Mouse (Mus musculus): ENCODE results near the gene Wdr26. TPM values are rescaled to one million over a fixed set of nuclear protein-coding genes. Genes with fewer than 3 reads are reported as not detected.

The Wdr26 gene
- polyA plus RNA-seq, 1 experiment: 19.6 TPM

DNA sequence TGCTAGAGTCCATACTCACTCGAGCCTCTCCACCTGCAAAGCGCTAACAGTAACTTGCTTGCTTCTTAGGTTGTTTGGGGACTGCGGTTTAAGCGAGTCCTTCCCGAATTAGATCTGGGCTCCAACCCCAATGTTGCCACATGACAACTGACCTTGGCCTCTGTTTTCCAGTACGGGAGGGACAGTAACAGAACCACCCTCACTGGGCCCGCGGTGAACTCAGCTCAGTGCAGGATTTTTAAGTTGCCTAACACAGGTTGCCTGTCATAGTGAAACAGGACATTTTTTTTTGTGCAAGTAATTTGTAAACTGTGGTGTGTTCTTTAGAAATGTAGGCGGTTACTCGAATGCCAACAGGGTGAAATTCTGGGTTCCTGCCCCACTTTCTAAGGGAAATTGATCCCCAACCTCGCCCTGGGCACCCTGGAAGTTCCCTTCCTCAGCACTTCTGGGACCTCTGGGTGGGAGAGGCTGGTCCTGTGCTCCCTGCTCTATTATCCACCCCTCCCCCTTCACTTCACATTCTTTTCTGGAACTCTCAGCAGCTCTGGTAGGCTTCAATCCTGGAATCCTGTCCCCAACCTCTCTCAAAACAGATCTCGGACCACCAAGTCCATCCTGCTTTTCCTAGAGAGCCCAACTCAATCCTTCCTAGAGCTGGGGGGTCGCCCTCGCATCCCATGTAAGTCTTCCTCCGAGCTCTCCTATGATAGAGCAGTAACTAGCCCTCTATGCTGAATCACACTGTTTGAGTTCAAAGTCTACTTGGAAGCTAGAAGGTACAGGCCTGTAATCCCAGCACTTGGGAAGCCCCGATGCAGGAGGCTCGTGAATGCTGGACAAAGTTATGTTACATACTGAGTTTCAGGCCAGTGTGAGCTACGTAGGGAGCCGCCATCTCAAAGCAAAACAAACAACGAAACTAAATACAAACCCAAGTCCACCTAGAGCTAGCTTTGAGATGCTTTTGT, 46.1 kb upstream of the Wdr26 start:
- H3K4me3 ChIP-seq (ENCODE audit: low read depth, low read length): peak overlapping the region; percentile 59; the same call in 1 of the 2 replicates
- 21% methylated on average over 20 of the region's 20 CpGs for WGBS

DNA sequence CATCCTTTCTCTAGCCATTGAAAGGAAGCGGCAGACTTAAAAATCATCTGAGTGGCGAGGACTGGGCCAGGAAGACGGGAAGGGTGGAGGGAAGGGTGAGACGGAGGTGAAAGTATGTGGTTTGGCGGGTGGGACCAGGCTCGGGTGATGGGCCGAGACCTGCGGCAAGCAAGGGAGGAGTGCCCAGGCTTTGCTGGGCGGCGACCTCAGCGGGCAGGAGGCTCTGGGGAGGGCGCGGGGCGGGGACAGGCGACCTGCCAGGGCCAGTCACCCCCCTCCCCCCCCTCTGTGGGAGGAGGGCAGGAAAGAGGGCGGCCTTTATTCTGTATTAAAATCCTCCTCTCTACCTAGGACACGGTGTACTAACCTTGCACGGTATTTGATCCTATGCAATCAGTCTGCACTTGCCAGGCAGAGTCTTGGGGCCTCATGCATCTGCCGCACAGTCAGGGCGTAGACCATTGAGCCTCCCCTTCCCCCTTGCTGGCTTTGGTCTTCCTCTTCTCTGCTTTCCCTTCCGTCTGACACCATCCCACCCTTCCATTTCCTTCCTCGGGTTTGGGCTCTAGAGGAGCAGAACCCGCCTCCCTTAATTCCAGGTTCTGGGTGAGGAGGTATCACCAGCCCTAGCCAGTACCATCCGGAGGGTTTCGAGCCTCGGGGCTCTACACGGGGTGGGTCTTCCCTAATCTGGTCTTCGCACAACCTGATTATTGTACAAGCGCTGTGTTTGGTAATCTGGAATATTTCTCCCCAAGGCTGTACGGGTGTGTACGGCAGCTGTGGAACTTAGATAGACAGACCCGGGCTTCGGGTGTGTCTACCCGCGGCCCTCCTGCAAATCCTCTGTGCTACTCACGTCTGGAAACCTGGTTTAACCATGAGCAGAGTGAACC, 45.1 kb upstream of the Wdr26 start:
- TF ChIP-seq CTCF (IDR thresholded peaks at IDR 0.05; ENCODE audit: extremely low read depth, insufficient read length, insufficient replicate concordance, low read depth, low read length) (no peak), POLR2A (IDR thresholded peaks at IDR 0.05; ENCODE audit: low read depth, low read length) (no peak)
- Histone ChIP-seq H3K27me3 (ENCODE audit: control insufficient read depth, insufficient read depth, low read length) (no peaks in the 10 kb centered on the region), H3K4me3 (ENCODE audit: low read depth, low read length) (peak overlapping the region; percentile 59), H3K36me3 (ENCODE audit: control insufficient read depth, insufficient read depth, low read length) (no peaks in the 10 kb centered on the region), H3K4me1 (ENCODE audit: control insufficient read depth, insufficient read depth, insufficient read length, low read length) (peaks cover 27% of the 10 kb centered on the region), H3K27ac (ENCODE audit: insufficient read depth, low read depth, low read length) (peak overlapping the region; percentile 69)
- 6% methylated on average over 36 of the region's 36 CpGs for WGBS

More for the DNA sequence above, 46.1 kb upstream of the Wdr26 start:
- peak overlapping the region; percentile 69 for H3K27ac ChIP-seq (ENCODE audit: insufficient read depth, low read depth, low read length)
- TF ChIP-seq CTCF (IDR thresholded peaks at IDR 0.05; ENCODE audit: extremely low read depth, insufficient read length, insufficient replicate concordance, low read depth, low read length): no peak
- TF ChIP-seq POLR2A (IDR thresholded peaks at IDR 0.05; ENCODE audit: low read depth, low read length): no peak
- peaks cover 27% of the 10 kb centered on the region for H3K4me1 ChIP-seq (ENCODE audit: control insufficient read depth, insufficient read depth, insufficient read length, low read length)
- no peaks in the 10 kb centered on the region for H3K27me3 ChIP-seq (ENCODE audit: control insufficient read depth, insufficient read depth, low read length)
- no peaks in the 10 kb centered on the region for H3K36me3 ChIP-seq (ENCODE audit: control insufficient read depth, insufficient read depth, low read length)

DNA sequence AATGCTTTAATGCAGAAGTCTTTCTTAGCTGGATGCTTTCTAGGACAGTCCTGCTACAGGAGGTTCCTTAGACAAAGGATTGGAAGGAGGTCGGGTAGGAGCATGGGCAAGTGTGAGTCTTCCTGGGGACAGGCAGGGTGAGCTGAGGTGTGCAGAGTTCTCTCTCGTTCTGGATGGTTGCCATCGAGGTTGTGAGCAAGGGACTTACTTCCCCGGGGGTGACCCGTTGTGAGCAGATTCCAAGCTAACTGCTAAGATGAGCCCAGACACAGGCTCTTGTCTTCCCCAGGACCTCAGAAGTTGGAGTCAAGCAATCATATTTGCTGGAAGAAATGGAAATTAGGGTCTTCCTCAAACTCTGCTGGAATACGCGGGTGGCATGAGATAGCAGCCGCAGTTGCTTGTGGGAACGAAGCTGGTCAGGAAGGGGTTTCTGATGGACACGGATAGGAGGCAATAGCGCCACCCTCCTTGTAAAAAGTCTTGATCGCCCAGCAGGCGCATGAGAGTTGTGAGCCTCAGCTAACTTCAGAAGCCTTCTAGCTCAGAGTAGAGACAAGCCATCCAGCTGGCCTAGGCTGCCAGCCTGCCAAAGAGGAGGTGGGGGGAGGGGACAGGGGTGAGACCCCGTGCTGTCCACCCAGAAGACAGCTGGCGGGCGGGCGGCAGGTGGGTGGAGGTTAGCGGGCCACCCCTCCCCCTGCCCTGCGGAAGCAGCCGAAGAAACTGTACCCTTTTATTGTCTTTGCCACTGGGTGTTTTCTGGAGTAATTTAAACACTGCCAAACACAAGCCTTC, 44.3 kb upstream of the Wdr26 start:
- TF ChIP-seq CTCF (IDR thresholded peaks at IDR 0.05; ENCODE audit: extremely low read depth, insufficient read length, insufficient replicate concordance, low read depth, low read length): 0 out of 2 replicates have a peak, but pooled peaks have one; percentile 5
- no peak for TF ChIP-seq POLR2A (IDR thresholded peaks at IDR 0.05; ENCODE audit: low read depth, low read length)
- WGBS: under 1% methylated on average over 20 of the region's 20 CpGs

DNA sequence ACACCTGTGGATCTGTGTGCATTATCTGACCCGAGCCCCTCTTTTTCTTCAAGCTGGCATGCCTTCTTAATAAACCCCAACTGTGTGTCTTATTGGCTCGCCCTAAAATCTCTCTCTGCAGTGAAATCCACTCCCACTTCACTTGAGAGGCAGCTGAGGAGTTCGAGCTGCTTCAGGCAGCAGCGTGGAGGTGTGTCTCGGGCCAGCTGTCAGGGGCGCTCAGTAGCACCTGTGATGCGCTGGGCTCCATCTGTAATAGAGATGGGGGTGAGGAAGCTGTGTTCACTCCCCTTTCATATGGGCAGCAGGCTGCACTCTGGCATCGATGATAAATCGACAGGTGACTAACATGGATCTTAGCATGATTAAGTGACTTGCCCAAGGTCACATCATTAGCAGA, 43.6 kb upstream of the Wdr26 start:
- Histone ChIP-seq H3K27me3 (ENCODE audit: control insufficient read depth, insufficient read depth, low read length) (no peaks in the 10 kb centered on the region), H3K36me3 (ENCODE audit: control insufficient read depth, insufficient read depth, low read length) (no peaks in the 10 kb centered on the region), H3K4me1 (ENCODE audit: control insufficient read depth, insufficient read depth, insufficient read length, low read length) (peaks cover 27% of the 10 kb centered on the region), H3K27ac (ENCODE audit: insufficient read depth, low read depth, low read length) (peak overlapping the region; percentile 64; the same call in 1 of the 2 replicates), H3K4me3 (ENCODE audit: low read depth, low read length) (no peak overlapping the region)
- TF ChIP-seq CTCF (IDR thresholded peaks at IDR 0.05; ENCODE audit: extremely low read depth, insufficient read length, insufficient replicate concordance, low read depth, low read length): no peak
- no peak for TF ChIP-seq POLR2A (IDR thresholded peaks at IDR 0.05; ENCODE audit: low read depth, low read length)
- WGBS: 21% methylated on average over 9 of the region's 9 CpGs

More for the DNA sequence above, 44.3 kb upstream of the Wdr26 start:
- Histone ChIP-seq H3K4me3 (ENCODE audit: low read depth, low read length) (peak overlapping the region; percentile 59), H3K27me3 (ENCODE audit: control insufficient read depth, insufficient read depth, low read length) (no peaks in the 10 kb centered on the region), H3K36me3 (ENCODE audit: control insufficient read depth, insufficient read depth, low read length) (no peaks in the 10 kb centered on the region), H3K27ac (ENCODE audit: insufficient read depth, low read depth, low read length) (peak overlapping the region; percentile 64), H3K4me1 (ENCODE audit: control insufficient read depth, insufficient read depth, insufficient read length, low read length) (peaks cover 27% of the 10 kb centered on the region)

DNA sequence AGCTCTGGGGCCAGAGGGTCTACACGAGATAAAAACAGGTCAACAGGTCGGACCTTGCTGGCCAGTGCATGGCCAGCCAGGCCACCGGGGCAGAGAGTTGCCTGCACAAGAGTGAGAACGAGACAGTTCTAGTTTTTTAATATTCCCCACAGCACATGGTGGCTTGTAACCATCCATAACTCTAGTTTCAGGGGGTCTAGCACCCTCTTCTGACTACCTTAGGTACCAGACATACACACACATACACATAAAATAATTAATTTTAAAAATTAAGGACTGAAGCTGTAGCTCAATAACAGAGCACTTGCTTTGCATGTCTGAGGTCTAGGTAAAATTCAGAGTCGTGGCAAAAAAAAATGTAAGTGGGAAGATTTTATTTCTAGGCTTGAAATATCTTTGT, 39.8 kb upstream of the Wdr26 start:
- Histone ChIP-seq H3K4me3 (ENCODE audit: low read depth, low read length) (no peak overlapping the region), H3K27ac (ENCODE audit: insufficient read depth, low read depth, low read length) (no peak overlapping the region), H3K4me1 (ENCODE audit: control insufficient read depth, insufficient read depth, insufficient read length, low read length) (peaks cover 5% of the 10 kb centered on the region), H3K27me3 (ENCODE audit: control insufficient read depth, insufficient read depth, low read length) (no peaks in the 10 kb centered on the region), H3K36me3 (ENCODE audit: control insufficient read depth, insufficient read depth, low read length) (no peaks in the 10 kb centered on the region)
- TF ChIP-seq CTCF (IDR thresholded peaks at IDR 0.05; ENCODE audit: extremely low read depth, insufficient read length, insufficient replicate concordance, low read depth, low read length): no peak
- no peak for TF ChIP-seq POLR2A (IDR thresholded peaks at IDR 0.05; ENCODE audit: low read depth, low read length)
- WGBS: 85% methylated on average over 5 of the region's 5 CpGs

DNA sequence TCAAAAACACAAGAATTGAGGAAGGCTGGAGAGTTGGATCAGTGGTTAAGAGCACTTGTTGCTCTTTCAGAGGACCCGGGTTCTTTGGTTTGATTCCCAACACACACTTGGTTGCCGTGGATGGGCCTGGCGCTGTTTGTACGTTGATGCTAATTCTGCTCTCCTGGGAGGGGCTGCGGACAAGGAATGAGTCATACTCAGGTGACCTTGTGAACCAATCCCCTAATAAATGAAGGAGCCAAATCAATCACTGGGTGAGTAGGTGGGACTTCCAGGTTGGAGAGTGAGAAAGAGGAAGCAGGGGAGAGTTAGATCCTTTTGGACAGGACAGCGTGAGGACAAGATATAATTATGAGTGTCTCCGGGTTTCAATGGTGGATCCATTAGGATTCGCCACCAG, 39.2 kb upstream of the Wdr26 start:
- Histone ChIP-seq H3K27me3 (ENCODE audit: control insufficient read depth, insufficient read depth, low read length) (no peaks in the 10 kb centered on the region), H3K27ac (ENCODE audit: insufficient read depth, low read depth, low read length) (no peak overlapping the region), H3K36me3 (ENCODE audit: control insufficient read depth, insufficient read depth, low read length) (no peaks in the 10 kb centered on the region), H3K4me1 (ENCODE audit: control insufficient read depth, insufficient read depth, insufficient read length, low read length) (peaks cover 8% of the 10 kb centered on the region), H3K4me3 (ENCODE audit: low read depth, low read length) (no peak overlapping the region)
- WGBS: 91% methylated on average over 8 of the region's 8 CpGs
- TF ChIP-seq CTCF (IDR thresholded peaks at IDR 0.05; ENCODE audit: extremely low read depth, insufficient read length, insufficient replicate concordance, low read depth, low read length) (no peak), POLR2A (IDR thresholded peaks at IDR 0.05; ENCODE audit: low read depth, low read length) (no peak)
